Mouse (Mus musculus): ENCODE measurements at regions not wholly inside any gene's neighbourhood (a gene's known extent, or its start where the extent isn't known, plus 50 kb on each side); places are given as distances from the start of the nearest gene placed in this dataset.

DNA sequence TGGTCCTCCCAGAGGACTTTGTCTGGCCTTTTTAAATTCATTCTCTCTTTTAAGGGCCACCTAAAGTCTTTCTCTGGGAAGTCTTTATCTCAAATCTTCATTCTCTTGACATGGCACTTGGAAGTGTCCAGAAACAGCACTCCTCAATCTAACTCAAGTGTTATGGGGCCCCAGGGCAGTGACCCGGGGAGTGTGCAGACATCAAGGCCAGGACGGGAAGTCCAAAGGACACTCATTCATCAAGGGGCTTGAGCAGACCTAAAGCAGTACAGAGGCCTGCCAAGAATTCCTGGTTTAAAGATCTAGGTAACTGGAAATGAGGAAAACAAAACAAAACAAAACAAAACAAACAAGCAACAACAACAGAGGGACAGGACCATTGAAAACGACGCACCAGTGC is 205.8 kb upstream of the Daam1 start:
- peak in 1 of 2 experiments; percentile 36 for DNase-seq

DNA sequence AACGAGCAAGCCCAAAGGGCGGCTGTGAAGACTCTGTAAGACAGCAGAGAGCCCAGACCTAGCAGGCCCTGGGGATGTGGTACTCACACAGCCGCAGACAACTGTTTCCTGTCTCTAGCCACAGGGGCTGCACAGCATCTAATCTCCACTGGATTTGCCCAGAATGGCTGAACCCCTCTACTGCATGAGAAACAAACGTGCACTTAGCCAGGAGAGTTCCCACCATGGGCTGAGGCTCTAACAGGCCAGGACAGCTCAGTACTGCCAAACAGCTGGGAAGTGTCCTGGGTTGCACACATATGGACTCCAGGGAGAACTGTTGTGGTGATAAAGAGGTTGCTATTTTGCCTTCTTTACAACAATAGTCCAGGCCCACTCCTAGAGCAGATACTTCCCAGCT is 204.1 kb upstream of the Daam1 start:
- DNase-seq, result no peak

DNA sequence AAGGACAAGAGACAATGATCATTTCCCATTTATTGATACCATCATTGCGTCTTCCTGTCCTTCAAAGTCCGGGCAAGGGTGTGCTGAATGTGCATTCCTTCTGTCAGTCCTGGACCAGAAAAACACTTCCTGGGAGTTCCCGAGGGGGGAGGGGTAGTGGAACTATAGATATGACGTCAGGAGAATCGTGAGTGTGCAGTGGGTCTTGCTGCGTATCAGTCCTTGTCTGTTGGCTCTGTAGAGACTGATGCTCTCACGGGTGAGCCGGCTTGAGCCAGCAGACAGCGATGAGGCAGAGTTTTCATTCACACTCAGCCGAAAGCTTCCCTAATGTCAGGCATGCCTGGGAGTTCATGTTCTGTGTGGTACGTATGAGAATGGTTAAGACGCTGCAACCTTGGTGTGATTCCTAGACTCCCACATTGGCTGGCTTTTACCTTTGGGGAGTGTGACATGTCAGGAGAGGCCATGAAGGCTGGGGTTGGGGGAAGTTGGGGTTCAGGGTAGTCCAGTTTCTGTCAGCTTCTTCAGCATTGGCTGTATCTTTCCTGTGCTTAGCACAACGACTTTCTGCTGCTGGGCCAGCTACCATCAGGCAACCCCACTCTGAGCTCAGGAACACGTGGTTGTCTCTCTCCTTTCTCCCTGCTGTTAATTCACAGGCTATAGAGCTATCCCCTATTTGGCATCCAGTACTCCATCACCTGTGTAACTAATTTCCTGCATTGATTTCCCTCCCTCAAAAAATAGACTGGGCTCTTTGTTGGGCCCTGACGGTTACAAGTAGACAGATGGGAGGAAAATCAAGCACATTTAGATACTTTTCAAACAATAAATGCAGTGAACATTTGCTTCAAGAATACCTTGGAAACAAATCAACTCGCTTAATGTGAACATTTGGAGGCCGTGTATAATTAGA is 203.2 kb upstream of the Daam1 start:
- no peak for DNase-seq

DNA sequence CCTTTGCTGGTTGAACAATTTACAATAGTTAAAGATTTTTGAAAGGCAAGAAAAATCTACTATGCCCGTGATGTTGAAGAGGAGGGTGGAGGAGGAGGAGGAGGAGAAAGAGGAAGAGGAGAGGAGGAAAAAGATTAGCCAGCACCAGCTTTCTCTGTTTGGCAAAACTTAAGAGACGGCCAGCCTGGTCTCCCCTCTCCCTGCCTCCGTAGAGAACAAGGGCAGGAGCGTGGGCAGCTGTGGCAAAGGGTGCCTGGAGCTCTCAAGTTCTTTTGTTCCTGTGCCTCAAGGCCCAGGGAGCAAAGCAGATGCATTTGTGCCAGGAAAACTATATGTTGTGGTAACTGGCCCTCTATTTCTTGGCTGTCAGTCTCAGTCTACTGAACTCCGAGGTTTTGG is 202.5 kb upstream of the Daam1 start:
- no peak for DNase-seq

DNA sequence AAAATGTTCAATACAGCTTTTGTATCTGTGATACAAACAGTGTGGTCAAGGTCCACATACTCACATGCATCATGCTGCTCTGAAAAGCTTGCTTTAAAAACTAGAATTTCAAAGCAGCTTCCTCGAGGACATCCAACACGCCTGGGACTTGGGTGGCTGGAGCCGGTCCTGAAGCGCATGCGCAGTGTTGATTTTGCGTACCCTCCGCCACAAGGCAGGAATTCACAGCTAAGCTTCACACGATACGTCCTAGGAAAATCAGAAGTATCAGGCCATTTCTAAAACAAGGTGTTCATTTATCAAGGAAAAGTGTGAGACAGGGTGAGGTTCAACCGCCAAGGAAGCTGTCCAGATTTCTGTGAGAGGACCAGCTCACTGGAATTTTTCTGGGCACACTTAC is 202.1 kb upstream of the Daam1 start:
- peak; percentile 65 to 67 for DNase-seq

DNA sequence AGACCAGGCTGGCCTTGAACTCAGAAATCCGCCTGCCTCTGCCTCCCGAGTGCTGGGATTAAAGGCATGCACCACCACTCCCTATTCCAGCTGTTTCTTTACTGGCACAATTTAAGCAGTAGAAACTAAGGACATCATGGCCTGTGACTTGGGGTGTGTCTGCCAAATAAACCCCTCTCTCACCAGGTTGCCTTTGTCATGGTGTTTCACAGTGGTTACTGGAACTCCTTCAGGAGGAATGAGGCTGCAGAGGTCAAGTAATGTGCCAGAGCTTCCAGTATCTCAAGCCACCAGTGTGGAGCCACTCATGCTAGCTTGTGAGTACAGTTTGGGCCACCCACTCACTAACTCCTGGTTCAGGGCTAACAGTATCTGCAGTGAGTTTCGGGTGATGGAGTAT is 200.5 kb upstream of the Daam1 start:
- DNase-seq, result no peak

DNA sequence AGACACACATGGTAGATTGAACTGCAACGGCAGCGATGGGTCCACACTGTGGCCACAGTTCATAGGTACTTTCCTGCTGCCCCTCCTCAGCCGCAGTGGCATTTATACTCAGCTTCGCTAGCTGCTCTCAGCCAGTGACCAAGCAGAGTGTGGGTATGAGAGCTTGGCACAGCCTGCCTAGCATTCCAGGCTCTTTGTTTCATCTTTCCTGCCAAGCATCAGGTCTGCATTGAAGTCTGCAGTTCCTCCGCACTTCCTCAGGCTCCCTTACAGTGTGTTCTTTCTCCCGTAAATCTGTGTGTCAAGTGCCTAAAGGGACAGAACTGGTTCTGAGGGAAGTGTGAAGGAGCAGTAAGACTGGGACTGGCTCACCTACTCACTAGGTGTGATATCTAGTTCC is 194.6 kb upstream of the Daam1 start:
- DNase-seq, result no peak

DNA sequence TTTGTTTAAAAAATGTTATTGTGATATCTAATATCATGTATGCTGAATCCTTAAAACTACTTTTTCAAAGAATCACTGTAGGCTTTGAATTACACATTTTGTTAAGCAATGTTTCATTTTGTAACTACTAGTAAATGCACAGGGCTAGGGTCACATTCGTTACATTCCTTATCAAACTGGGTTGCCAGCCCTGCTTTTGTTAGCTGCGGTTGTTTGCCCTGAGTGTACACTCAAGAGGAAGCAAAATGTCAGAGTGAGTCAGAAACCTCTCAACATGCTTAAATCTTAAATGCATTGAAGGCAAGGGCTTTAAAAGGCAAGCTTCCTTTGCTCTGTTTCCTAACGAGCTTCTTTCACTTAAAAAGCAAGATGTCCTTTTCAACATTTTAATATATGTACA is 193.6 kb upstream of the Daam1 start:
- no peak for DNase-seq

DNA sequence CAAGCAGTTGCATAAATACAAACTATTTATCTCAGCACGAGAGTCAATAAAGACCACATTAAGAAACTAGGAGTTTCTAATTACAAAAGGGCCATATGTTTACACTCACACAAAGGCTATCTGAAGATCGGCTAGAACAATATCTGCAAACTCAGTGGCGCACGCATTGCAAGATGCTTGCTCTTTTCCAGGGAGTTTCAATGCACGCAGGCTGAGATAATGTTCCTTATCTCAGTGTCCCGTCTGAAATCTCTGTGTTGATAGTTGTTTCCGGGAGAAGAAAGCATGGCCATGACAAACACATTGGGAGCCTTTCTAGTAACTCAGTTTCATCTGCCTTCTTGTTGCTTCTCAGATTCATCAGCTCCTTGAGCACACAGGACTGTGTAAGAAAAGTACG is 192.6 kb upstream of the Daam1 start:
- no peak for DNase-seq

DNA sequence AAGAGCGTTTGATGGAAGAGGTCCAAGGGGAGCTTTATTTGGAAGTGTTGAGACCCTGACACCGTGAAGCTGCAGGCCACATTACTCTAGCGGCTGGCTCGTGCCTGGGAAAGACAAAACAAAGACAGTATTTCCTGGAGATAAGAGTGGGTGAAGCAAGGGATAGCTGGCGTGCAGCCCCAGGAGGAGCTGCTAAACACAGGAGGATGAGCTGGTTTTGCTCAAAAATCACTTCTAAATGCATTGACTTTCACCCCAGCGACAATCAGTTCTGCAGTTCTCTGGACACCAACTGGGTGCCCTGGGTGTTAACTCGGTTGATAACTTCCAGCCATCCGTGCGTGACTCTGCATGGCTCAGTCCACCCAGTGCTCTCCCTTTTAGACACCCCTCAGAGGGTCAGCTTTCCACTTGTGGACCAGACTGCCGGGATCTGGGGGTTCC is 190.8 kb upstream of the Daam1 start:
- DNase-seq, result peak in 1 of 2 experiments; percentile 32

DNA sequence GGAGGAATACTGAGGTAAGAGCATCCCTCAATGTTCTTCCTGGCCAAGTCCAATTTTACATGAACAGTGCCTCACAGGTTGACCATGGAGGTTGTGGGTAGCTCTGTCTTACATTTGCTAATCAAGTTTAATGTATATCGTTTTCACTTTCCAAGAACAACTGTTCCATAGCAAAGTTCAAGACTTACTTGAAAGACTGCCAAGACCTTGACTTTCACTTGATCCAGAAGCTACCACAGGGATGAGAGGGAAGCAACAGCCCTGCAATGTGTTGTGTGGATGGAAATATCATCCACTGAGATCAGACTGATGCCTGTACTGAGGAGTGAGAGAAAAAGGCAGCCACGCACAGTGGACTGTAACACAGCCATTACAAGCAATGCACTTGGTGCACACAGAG is 189.4 kb upstream of the Daam1 start:
- DNase-seq, result no peak

DNA sequence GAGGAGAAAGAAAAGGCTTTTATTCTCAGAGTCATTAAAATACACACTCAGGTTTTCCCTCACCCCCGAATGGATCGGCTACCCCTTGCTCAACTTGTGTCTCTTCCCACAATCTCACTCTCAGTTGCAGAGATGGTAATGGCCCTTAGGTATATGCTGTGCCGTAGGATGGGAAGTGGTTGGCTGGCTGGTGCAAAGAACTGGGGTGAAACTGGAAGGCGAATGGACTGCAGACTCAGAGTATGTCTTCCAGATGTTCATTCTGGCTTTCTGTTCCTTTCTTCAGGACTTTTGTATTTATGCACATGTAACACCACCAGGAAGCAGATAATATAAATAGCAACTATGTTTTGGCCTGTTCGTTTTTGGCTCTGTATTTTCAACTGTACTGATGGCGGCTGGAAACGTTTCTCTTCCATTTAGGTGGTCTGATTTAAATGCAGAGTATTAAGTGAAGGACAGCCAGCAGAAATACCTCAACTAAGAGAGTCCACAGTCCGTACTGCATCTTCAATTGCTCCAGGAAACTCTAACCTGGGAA is 188.0 kb upstream of the Daam1 start:
- no peak for DNase-seq

DNA sequence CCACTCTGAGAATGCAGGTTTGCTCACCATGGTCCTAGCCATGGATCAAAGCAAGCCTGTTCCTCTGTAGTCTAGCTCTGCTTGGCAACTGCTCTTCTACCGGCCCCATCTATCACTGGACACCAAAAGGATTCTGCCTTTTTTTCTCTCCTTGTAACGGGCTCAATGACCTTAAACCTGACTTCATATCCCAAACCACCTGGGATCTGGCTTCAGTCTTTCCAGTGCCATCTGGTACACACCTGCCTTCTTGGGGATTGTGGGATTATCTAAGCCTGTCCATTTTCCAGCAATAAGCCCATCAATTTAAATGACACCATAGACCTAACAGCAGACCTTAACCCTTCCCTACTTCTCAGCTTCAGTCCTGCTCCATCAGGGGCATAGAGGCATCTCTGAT is 179.6 kb upstream of the Daam1 start:
- DNase-seq, result no peak

DNA sequence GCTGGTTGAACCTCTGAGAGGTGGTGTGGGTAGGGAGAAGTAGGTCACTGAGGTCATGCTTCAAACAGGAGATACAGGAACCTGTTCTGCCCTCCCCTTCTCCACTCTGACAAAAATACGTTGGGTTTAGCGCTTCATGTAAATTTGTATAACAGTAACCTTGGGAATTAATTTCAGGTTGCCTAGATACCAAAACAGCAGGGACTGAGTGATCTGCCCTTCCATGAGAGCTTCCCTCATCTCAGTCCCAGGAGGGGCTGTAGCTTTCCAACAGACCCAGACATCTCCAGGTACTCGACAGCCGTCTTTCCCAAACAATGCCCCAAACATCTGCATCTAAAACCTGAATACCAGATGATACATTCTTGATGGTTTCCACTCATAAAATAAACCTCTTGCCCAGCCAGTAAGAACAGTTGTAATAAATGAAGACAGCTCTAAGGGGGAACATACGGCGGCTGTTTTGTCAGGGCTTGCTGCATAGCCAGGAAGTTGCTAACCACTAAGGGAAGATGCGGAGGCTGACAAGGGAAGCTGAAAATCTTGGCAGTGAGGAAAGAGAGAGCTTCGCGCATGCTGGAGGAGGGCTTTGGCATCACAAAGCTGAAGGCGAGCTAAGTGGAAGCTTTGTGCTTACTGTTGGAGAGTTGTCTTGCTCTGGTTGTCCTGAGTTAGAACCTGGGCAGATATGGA is 137.4 kb upstream of the Daam1 start:
- no peak for DNase-seq

DNA sequence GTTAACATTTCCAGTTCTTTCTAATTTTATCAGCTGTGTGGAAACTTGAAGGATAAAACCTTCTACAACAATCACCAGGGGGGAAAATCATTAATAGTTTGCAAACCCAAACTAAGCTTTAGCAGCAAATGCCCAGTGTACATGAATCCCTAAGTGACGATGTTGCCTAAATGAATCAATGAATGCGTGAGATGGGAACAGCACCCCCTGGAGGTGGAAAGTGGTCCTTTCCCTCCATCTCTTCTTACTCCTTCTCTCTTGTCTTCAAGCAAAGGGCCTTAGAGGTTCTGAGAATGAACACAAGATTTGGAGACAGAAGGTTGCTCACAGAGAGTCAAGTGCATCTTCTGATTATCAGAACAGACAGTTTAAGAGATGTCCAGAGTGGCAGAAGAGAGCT is 129.1 kb upstream of the Daam1 start:
- peak; percentile 38 to 43 for DNase-seq

DNA sequence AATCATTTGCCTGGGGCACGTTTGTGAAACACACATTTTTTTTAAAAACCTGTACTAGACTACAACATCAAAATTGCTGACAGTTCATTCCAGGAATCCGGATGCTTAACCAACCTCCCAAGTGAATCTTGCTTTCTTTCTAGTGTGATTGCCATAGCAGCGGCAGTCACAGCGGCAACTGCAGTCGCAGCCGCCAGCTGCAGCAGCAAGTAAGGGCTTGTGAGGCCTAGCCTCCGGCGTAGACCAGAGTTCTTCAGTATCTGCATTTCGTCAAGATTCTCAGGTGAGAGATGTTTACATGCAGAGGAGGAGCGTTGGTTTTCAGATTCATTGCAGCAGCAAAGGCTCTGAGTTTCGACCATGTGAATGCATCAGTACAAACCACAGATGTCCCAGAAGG is 128.7 kb upstream of the Daam1 start:
- no peak for DNase-seq

DNA sequence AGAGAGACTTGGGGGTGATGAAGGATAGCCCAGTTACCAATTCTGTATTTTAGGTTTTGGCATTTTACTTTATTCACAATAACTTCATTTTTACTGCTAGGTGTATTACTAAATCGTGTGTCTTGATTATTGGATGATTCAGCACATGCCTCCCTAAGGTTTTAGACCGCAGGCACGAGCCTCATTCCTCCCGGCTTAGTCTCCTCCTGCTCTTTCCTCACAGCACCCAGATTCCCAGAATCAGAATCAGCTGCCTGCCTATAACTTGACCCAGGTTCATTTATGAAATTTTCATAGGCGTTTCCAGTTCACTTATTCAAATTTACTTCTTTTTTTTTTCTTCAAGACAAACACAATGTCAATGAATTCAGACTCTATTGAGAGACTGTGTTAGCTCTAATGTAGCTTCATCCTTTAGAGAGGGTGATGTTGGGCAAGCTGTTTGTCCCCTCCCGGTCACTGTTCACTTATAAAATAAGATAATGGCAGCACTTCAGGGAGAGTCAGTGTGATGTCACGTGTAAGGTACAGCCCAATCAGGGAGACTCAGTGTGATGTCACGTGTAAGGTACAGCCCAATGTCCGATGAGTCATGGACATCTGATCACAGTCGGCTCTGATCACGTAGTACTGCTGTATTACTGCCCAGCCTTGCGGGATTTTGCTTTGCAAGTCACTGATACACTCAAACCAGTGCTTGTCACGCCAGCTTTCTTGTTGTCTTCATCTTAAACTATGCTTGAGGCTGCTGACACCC is 127.6 kb upstream of the Daam1 start:
- DNase-seq, result peak in 1 of 2 experiments; percentile 16

DNA sequence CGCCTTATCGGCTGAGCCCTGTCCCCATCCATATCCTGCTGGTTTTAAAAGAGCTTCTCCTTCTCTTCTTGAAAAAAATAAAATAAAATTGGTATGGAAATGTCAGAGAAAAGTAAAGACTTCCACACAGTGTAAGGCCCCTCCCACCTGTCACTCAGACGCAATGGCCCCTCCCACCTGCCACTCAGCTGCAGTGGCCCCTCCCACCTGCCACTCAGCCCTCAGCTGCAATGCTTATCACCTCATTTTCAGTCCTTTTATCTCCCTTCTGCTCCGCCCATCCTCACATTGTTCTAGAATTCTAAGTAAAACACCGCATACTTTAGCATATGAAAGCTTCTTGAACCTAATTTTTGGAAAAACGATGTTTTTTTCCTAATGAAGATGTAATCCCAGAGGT is 126.4 kb upstream of the Daam1 start:
- DNase-seq, result no peak

DNA sequence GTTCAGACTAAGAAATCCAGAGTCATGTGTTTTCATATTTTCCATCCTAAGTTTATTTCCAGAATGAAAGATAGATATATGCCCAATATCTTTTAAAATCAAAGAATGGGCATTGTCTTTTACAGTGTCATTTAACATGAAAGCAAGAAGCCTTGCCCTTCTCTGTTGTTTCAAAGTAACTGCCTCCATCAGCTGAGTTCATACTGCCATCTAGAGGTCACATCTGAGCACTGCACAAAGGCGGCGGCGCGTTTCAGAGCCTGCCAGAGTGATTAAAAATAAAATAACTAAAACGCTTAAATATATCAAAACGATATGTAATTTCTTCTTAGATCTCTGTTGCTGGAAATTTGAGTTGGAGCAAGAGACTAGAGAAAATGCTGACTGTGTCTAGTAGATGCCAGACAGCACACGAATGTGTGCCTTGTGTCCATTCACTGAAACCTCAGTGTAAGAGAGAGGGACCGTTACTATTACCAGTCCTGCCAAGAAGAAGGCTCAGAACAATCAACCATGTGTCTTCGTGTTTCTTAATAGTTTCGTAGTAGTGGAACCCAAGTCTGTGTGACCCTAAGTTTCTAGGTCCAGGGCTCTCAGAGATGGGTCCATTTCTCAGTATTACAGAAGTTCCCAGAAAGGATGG is 123.0 kb upstream of the Daam1 start:
- DNase-seq, result peak; percentile 64 to 68

DNA sequence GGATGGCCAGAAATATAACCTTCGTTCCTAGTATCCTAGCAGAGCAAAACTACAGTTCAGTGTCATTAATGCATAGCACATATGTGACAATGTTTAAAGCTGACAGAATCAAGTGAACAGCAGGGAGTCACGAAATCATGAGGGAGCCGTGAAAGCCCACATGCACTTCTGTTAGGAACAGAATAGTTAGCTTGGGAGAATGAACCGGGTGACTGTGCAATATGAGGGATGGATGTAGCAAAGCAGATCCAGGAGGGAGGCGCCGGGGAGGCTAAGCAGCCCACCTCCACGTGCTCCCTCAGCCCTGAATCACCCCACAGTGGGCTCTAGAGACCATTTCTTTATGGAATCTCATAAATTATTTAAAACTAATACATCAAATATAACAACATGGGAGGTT is 116.3 kb upstream of the Daam1 start:
- DNase-seq, result no peak

DNA sequence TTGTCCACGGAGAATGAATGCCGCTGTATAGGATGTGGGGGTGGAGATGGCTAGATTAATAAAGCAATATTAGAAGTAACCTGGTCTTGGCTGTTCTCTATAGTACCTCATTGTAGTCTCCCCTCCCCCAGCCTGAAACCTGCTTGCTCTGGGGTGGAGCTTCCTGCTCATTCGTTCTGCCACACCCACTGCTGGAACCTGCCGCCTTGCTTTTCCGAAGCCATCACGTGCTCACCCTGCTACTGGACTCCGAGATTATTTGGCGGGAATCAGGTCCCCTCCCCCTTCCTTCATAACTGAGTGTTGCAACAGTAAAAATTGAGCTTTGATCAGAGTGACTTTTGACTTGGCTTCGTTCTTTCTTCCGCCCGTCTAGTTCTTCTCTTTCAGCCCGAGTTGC is 112.5 kb upstream of the Daam1 start:
- DNase-seq, result peak in 1 of 2 experiments; percentile 17

DNA sequence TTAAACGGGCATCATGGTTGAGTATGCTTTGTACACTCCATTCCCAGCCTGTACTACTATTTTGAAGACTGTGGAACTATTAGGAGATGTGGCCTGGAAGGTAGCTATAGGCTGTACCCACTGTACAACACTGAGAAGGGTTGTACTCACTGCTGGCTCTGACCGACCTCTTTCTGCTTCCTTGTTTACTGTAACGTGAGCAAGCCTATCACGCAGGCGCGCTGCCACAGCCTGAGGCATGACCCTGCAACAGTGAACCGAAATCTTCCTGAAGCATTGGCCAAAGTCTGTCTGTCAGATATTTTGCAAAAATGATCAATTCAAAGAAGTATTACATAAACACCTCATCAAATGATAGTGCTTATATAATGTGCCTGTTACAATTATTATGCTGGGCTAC is 112.0 kb upstream of the Daam1 start:
- DNase-seq, result no peak

Measured in adrenal gland, postnatal 36 days (tissue).